In the genomic region with DNA sequence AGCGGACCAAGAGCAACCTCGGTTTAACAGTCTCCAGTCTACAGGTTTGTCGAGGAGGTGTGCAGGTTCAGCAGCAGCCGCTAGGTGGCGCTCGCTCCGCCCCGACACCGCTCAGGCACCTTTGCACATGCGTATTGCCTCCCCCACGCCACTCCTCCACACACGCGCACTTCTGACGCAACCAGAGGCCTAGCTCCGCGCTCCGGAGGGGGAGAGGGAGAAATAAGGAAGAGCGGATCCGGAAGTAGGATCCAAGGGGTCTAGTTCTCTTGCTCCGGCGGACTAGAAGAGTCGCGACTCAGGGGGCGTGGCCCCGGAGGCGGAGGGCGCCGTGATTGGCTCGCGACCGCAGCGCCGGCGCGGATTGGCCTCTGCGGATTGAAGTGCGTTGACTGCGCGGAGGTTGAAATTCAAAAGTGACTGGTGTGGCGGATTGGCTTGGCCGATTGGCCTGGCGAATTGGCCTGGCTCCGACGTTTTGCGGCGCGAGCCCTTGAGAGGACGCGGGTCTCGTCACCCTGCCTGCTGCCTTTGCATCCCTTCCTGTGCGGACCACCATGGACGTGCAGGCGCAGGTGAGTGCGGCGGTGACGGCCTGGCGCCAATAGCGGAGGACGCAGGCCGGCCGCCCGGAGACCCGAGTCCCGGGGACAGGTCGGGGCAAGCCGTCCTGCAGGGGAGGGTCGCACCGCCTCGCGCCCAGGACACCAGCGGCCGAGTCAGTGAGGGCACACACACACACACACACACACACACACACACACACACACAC, we compare ENCODE assay signal across 8 mouse cellular contexts. TPM values are rescaled to one million over a fixed set of nuclear protein-coding genes. Genes with fewer than 3 reads are reported as not detected.
A peak's percentile ranks its signal among the peaks of the same experiment; 100 is the strongest.
DNase-seq lines count a peak whose midpoint lies in the region; ATAC-seq lines count a peak whose summit lies in the region.

A gene (plus strand): TSS at position 381 of the 772 bp plus-strand sequence.

- H3K4me2 ChIP-seq in heart, embryonic 14.5 days (ENCODE audit: low read length): peak within 1 kb of the TSS; percentile 67
- peak within 1 kb of the TSS; percentile 78 for H3K4me2 ChIP-seq in liver, embryonic 13.5 days
- H3K4me2 ChIP-seq in stomach, embryonic 16.5 days (ENCODE audit: low read depth, low read length): peak within 1 kb of the TSS; percentile 55

- peak within 1 kb of the TSS; percentile 67 to 74 for H3K27ac ChIP-seq in heart, embryonic 14.5 days (replicated peaks in 1 of 2; ENCODE audit: control insufficient read depth in 1 of 2, insufficient read depth in 1 of 2, low read depth in 2 of 2, low read length in 2 of 2)
- H3K27ac ChIP-seq in liver, embryonic 13.5 days: peak within 1 kb of the TSS; percentile 85
- H3K27ac ChIP-seq in stomach, embryonic 16.5 days (ENCODE audit: low read length): peak within 1 kb of the TSS; percentile 55; the same call in 1 of the 2 replicates

- peaks cover 4 to 6% of the 10 kb centered on the region in 2 experiments; a peak in 2 of 4 replicates for H3K4me1 ChIP-seq in heart, embryonic 14.5 days (ENCODE audit: control insufficient read depth in 2 of 2, insufficient read depth in 2 of 2, low read length in 2 of 2)
- peaks cover 32% of the 10 kb centered on the region for H3K4me1 ChIP-seq in liver, embryonic 13.5 days (replicated peaks)
- peaks cover 7% of the 10 kb centered on the region; the same call in 1 of the 2 replicates for H3K4me1 ChIP-seq in stomach, embryonic 16.5 days (ENCODE audit: control insufficient read depth, insufficient read depth, low read length)

- no peaks in the 10 kb centered on the region for H3K9me3 ChIP-seq in heart, embryonic 14.5 days (ENCODE audit: control insufficient read depth, low read length)
- H3K9me3 ChIP-seq in liver, embryonic 13.5 days (replicated peaks): no peaks in the 10 kb centered on the region
- no peaks in the 10 kb centered on the region for H3K9me3 ChIP-seq in stomach, embryonic 16.5 days (replicated peaks; ENCODE audit: control insufficient read depth, low read length)

- DNase-seq in c-Kit-negative CD71-positive TER-119-positive erythroid progenitor cells, embryonic 14.5 days (ENCODE audit: low read depth, low spot score): peak; percentile 96
- DNase-seq in fibroblast of lung, adult 2 months (ENCODE audit: low read depth): peak; percentile 97
- DNase-seq in kidney, postnatal 14 days: peak; percentile 100
- DNase-seq in liver, embryonic 13.5 days: peak; percentile 98
- DNase-seq in neural tube, embryonic 10.5 days (ENCODE audit: extremely low spot score, low spot score): peak; percentile 100

- H3K27me3 ChIP-seq in heart, embryonic 14.5 days (ENCODE audit: control insufficient read depth, insufficient read depth, low read length): no peaks in the 10 kb centered on the region
- no peaks in the 10 kb centered on the region for H3K27me3 ChIP-seq in liver, embryonic 13.5 days
- no peaks in the 10 kb centered on the region for H3K27me3 ChIP-seq in stomach, embryonic 16.5 days (ENCODE audit: control insufficient read depth, insufficient read depth, low read length)

- H3K4me3 ChIP-seq in heart, embryonic 14.5 days (ENCODE audit: control insufficient read depth in 1 of 2, insufficient read depth in 1 of 2, low read depth in 1 of 2, low read length in 2 of 2): peak within 1 kb of the TSS; percentile 64 to 79
- H3K4me3 ChIP-seq in liver, embryonic 13.5 days (replicated peaks): peak within 1 kb of the TSS; percentile 86
- peak within 1 kb of the TSS; percentile 74 for H3K4me3 ChIP-seq in stomach, embryonic 16.5 days (replicated peaks; ENCODE audit: low read length)

- WGBS in heart, embryonic 14.5 days: under 1% methylated on average over 62 of the region's 72 CpGs
- WGBS in liver, embryonic 13.5 days (ENCODE audit: insufficient replicate concordance): under 1% methylated on average over 72 of the region's 72 CpGs
- WGBS in stomach, embryonic 16.5 days: under 1% methylated on average over 72 of the region's 72 CpGs

- H3K9ac ChIP-seq in heart, embryonic 14.5 days (ENCODE audit: low read length): peak within 1 kb of the TSS; percentile 79
- H3K9ac ChIP-seq in liver, embryonic 13.5 days: peak within 1 kb of the TSS; percentile 91
- H3K9ac ChIP-seq in stomach, embryonic 16.5 days (ENCODE audit: low read length): peak within 1 kb of the TSS; percentile 77

- peak; percentile 96 for ATAC-seq in CD4-positive, CD25-positive, alpha-beta regulatory T cell, adult 4 months
- ATAC-seq in heart, embryonic 14.5 days (ENCODE audit: insufficient number of reproducible peaks, insufficient read depth, low FRiP score, low read depth): peak; percentile 98
- peak; percentile 96 for ATAC-seq in liver, embryonic 13.5 days (ENCODE audit: low read depth)
- ATAC-seq in stomach, embryonic 16.5 days (ENCODE audit: insufficient read depth, low FRiP score): peak; percentile 100

- peaks cover 12% of the 10 kb centered on the region for H3K36me3 ChIP-seq in heart, embryonic 14.5 days (ENCODE audit: control insufficient read depth, insufficient read depth, low read length)
- peaks cover 23% of the 10 kb centered on the region for H3K36me3 ChIP-seq in liver, embryonic 13.5 days
- no peaks in the 10 kb centered on the region for H3K36me3 ChIP-seq in stomach, embryonic 16.5 days (ENCODE audit: control insufficient read depth, insufficient read depth, low read length)

RNA-seq across cellular contexts. Expression of the gene that starts here (rescaled TPM):
- 1 to 10 TPM; 1.4 to 3.3 TPM for polyA plus RNA-seq in CD4-positive, CD25-positive, alpha-beta regulatory T cell, adult 4 months (2017; shearing (Covaris generic))
- 4.2 and 5.0 TPM in 2 replicates for polyA plus RNA-seq in heart, embryonic 14.5 days (2014; fragmentation: Nextera tagmentation; extraction: Ambion mirVana)
- polyA plus RNA-seq in liver, embryonic 13.5 days (2015; fragmentation: Nextera tagmentation; extraction: Ambion mirVana): 4.7 and 5.2 TPM in 2 replicates
- 6.4 and 6.9 TPM in 2 replicates for polyA plus RNA-seq in stomach, embryonic 16.5 days (2015; fragmentation: Nextera tagmentation; extraction: Ambion mirVana)

Comparison
In these comparisons a context has a peak if more than half of its experiments do, and no peak if none do; other contexts are left out.
1. Peak in every context shown above with its lines: DNase-seq, ATAC-seq, H3K4me3 ChIP-seq and H3K27ac ChIP-seq.